Mouse (Mus musculus): ENCODE measurements around the gene Gm21488. TPM values are rescaled to one million over a fixed set of nuclear protein-coding genes. Genes with fewer than 3 reads are reported as not detected.

The Gm21488 gene
- not detected for polyA plus RNA-seq (2015; fragmentation: Illumina TruSeq; extraction: RNeasy Lipid Tissue Mini Kit (QIAGEN cat#74804); ENCODE audit: insufficient read depth, low replicate concordance)

GRCm38 (mm10) chrY:27521820-27522219, at the start of gene Gm21488:
Gm21488 (minus strand) TSS chrY:27521920.

